Mouse (Mus musculus): ENCODE results near the gene Tmem252. TPM values are rescaled to one million over a fixed set of nuclear protein-coding genes. Genes with fewer than 3 reads are reported as not detected.

Gene Tmem252
- total and polyA plus RNA-seq, 3 experiments = 0.05 TPM; not detected in 2

GRCm38 (mm10) chr19:24672366-24672960 is 1.3 kb upstream of the Tmem252 start:
- Histone ChIP-seq H3K36me3 (replicated peaks) (no peaks in the 10 kb centered on the region), H3K4me3 (ENCODE audit: low read depth, low read length) (no peak overlapping the region), H3K4me1 (ENCODE audit: insufficient read depth, low read depth, low read length) (no peaks in the 10 kb centered on the region), H3K9me3 (replicated peaks) (no peaks in the 10 kb centered on the region), H3K27me3 (ENCODE audit: insufficient read depth, low read length) (peaks cover 7% of the 10 kb centered on the region)
- TF ChIP-seq GATA1 (IDR thresholded peaks at IDR 0.05; ENCODE audit: borderline replicate concordance, low read length) (no peak), GATA2 (IDR thresholded peaks at IDR 0.05; ENCODE audit: borderline replicate concordance, low read depth, low read length) (no peak), TAL1 (conservative IDR thresholded peaks at IDR 0.05; ENCODE audit: low read depth, low read length) (no peak), CTCF (IDR thresholded peaks at IDR 0.05; ENCODE audit: low read depth, low read length) (no peak), POLR2AphosphoS5 (IDR thresholded peaks at IDR 0.05; ENCODE audit: insufficient replicate concordance, low read depth, low read length) (no peak)
- DNase-seq (ENCODE audit: low spot score) (no peak), ATAC-seq (ENCODE audit: extremely low read depth, insufficient number of reproducible peaks, low FRiP score, poor library complexity, severe bottlenecking) (no peak)

DNA sequence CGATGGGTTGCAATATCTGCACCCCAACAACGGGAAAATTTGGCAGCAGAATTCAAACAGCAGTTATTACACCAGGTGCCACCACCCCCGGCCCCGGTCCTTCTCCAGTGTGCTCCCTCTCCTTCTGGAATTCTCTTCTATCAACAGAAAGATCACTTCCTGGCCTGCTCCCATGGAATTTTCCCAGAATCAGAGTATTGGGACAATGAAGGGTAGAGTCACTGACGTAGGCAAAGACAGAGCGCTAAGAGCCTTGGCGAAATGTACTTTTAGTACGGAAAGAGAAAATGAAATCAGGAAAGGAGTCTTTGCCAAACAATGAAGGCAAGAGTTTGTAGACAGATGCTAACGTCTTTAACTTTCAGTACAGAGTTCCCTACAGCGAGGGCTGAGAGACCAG is 477 bp upstream of the Tmem252 start:
- no peak for DNase-seq (ENCODE audit: low spot score)
- Histone ChIP-seq H3K4me1 (ENCODE audit: insufficient read depth, low read depth, low read length) (no peaks in the 10 kb centered on the region), H3K4me3 (ENCODE audit: low read depth, low read length) (no peak overlapping the region), H3K9me3 (replicated peaks) (no peaks in the 10 kb centered on the region), H3K36me3 (replicated peaks) (no peaks in the 10 kb centered on the region), H3K27me3 (ENCODE audit: insufficient read depth, low read length) (peaks cover 11% of the 10 kb centered on the region; the same call in 1 of the 2 replicates)
- no peak for ATAC-seq (ENCODE audit: extremely low read depth, insufficient number of reproducible peaks, low FRiP score, poor library complexity, severe bottlenecking)
- TF ChIP-seq GATA2 (IDR thresholded peaks at IDR 0.05; ENCODE audit: borderline replicate concordance, low read depth, low read length) (no peak), GATA1 (IDR thresholded peaks at IDR 0.05; ENCODE audit: borderline replicate concordance, low read length) (no peak), POLR2AphosphoS5 (IDR thresholded peaks at IDR 0.05; ENCODE audit: insufficient replicate concordance, low read depth, low read length) (no peak), CTCF (IDR thresholded peaks at IDR 0.05; ENCODE audit: low read depth, low read length) (no peak), TAL1 (conservative IDR thresholded peaks at IDR 0.05; ENCODE audit: low read depth, low read length) (no peak)

DNA sequence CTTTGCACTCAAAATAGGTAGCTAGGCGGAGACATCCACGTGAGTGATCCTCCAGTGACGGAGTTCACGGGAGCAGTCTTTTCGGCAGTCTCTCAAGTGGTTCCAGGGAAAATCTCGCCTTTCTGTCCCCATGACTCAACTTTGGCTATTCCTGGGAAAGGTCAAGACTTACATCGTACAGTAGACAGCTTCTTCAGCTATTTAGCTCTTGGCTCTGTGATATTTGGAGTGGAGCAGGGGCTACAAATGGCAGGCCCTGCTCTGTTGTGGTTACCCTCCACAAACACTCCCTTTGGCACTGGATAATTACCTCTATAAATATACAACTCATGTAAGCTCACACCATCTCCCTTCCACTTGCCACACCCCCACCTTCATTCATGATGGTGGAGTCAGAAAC is 2.6 kb downstream of the Tmem252 start:
- Histone ChIP-seq H3K9me3 (replicated peaks) (no peaks in the 10 kb centered on the region), H3K27me3 (ENCODE audit: insufficient read depth, low read length) (peaks cover 11% of the 10 kb centered on the region; the same call in 1 of the 2 replicates), H3K4me3 (ENCODE audit: low read depth, low read length) (no peak overlapping the region), H3K36me3 (replicated peaks) (no peaks in the 10 kb centered on the region), H3K4me1 (ENCODE audit: insufficient read depth, low read depth, low read length) (no peaks in the 10 kb centered on the region)
- no peak for DNase-seq (ENCODE audit: low spot score)
- no peak for ATAC-seq (ENCODE audit: extremely low read depth, insufficient number of reproducible peaks, low FRiP score, poor library complexity, severe bottlenecking)
- TF ChIP-seq GATA2 (IDR thresholded peaks at IDR 0.05; ENCODE audit: borderline replicate concordance, low read depth, low read length) (no peak), CTCF (IDR thresholded peaks at IDR 0.05; ENCODE audit: low read depth, low read length) (no peak), TAL1 (conservative IDR thresholded peaks at IDR 0.05; ENCODE audit: low read depth, low read length) (no peak), GATA1 (IDR thresholded peaks at IDR 0.05; ENCODE audit: borderline replicate concordance, low read length) (no peak), POLR2AphosphoS5 (IDR thresholded peaks at IDR 0.05; ENCODE audit: insufficient replicate concordance, low read depth, low read length) (no peak)

GRCm38 (mm10) chr19:24677242-24677984 is 3.6 kb downstream of the Tmem252 start:
- no peaks in the 10 kb centered on the region for H3K36me3 ChIP-seq (replicated peaks)
- TF ChIP-seq GATA2 (IDR thresholded peaks at IDR 0.05; ENCODE audit: borderline replicate concordance, low read depth, low read length) = no peak
- TF ChIP-seq CTCF (IDR thresholded peaks at IDR 0.05; ENCODE audit: low read depth, low read length) = no peak
- TF ChIP-seq GATA1 (IDR thresholded peaks at IDR 0.05; ENCODE audit: borderline replicate concordance, low read length) = no peak
- TF ChIP-seq POLR2AphosphoS5 (IDR thresholded peaks at IDR 0.05; ENCODE audit: insufficient replicate concordance, low read depth, low read length) = no peak
- no peak for TF ChIP-seq TAL1 (conservative IDR thresholded peaks at IDR 0.05; ENCODE audit: low read depth, low read length)
- H3K27me3 ChIP-seq (ENCODE audit: insufficient read depth, low read length) = peaks cover 5% of the 10 kb centered on the region; the same call in 1 of the 2 replicates
- no peaks in the 10 kb centered on the region for H3K9me3 ChIP-seq (replicated peaks)
- DNase-seq (ENCODE audit: low spot score) (no peak), ATAC-seq (ENCODE audit: extremely low read depth, insufficient number of reproducible peaks, low FRiP score, poor library complexity, severe bottlenecking) (no peak)
- no peaks in the 10 kb centered on the region for H3K4me1 ChIP-seq (ENCODE audit: insufficient read depth, low read depth, low read length)
- H3K4me3 ChIP-seq (ENCODE audit: low read depth, low read length) = no peak overlapping the region

GRCm38 (mm10) chr19:24683016-24683720 is 9.4 kb downstream of the Tmem252 start:
- Histone ChIP-seq H3K27me3 (ENCODE audit: insufficient read depth, low read length) (peaks cover 4% of the 10 kb centered on the region; the same call in 1 of the 2 replicates), H3K36me3 (replicated peaks) (no peaks in the 10 kb centered on the region), H3K9me3 (replicated peaks) (no peaks in the 10 kb centered on the region), H3K4me3 (ENCODE audit: low read depth, low read length) (no peak overlapping the region), H3K4me1 (ENCODE audit: insufficient read depth, low read depth, low read length) (no peaks in the 10 kb centered on the region)
- ATAC-seq (ENCODE audit: extremely low read depth, insufficient number of reproducible peaks, low FRiP score, poor library complexity, severe bottlenecking) (no peak), DNase-seq (ENCODE audit: low spot score) (no peak)
- TF ChIP-seq CTCF (IDR thresholded peaks at IDR 0.05; ENCODE audit: low read depth, low read length) (no peak), GATA1 (IDR thresholded peaks at IDR 0.05; ENCODE audit: borderline replicate concordance, low read length) (no peak), POLR2AphosphoS5 (IDR thresholded peaks at IDR 0.05; ENCODE audit: insufficient replicate concordance, low read depth, low read length) (no peak), GATA2 (IDR thresholded peaks at IDR 0.05; ENCODE audit: borderline replicate concordance, low read depth, low read length) (no peak), TAL1 (conservative IDR thresholded peaks at IDR 0.05; ENCODE audit: low read depth, low read length) (no peak)

GRCm38 (mm10) chr19:24686411-24686810 is 12.6 kb downstream of the Tmem252 start:
- no peaks in the 10 kb centered on the region for H3K9me3 ChIP-seq (replicated peaks)
- TF ChIP-seq TAL1 (conservative IDR thresholded peaks at IDR 0.05; ENCODE audit: low read depth, low read length) (no peak), GATA2 (IDR thresholded peaks at IDR 0.05; ENCODE audit: borderline replicate concordance, low read depth, low read length) (no peak), POLR2AphosphoS5 (IDR thresholded peaks at IDR 0.05; ENCODE audit: insufficient replicate concordance, low read depth, low read length) (no peak), GATA1 (IDR thresholded peaks at IDR 0.05; ENCODE audit: borderline replicate concordance, low read length) (no peak)
- peaks cover 4% of the 10 kb centered on the region; the same call in 1 of the 2 replicates for H3K27me3 ChIP-seq (ENCODE audit: insufficient read depth, low read length)
- no peaks in the 10 kb centered on the region for H3K36me3 ChIP-seq (replicated peaks)
- DNase-seq (ENCODE audit: low spot score) (no peak), ATAC-seq (ENCODE audit: extremely low read depth, insufficient number of reproducible peaks, low FRiP score, poor library complexity, severe bottlenecking) (no peak)
- H3K4me1 ChIP-seq (ENCODE audit: insufficient read depth, low read depth, low read length) = no peaks in the 10 kb centered on the region
- no peak overlapping the region for H3K4me3 ChIP-seq (ENCODE audit: low read depth, low read length)
